Mouse (Mus musculus): ENCODE measurements around the gene Chd6. TPM values are rescaled to one million over a fixed set of nuclear protein-coding genes. Genes with fewer than 3 reads are reported as not detected.

Chd6 gene
- total and polyA plus RNA-seq, 2 experiments from 2014 or later: 29.2 to 74.0 TPM

GRCm38 (mm10) chr2:160901656-160902412 lies 207.0 kb downstream of the Chd6 start:
- no peak overlapping the region for H3K9ac ChIP-seq (replicated peaks; ENCODE audit: low read length)
- H3K4me3 ChIP-seq (ENCODE audit: low read length): no peak overlapping the region
- ATAC-seq (no peak), DNase-seq (ENCODE audit: low spot score) (no peak)
- no peaks in the 10 kb centered on the region for H3K36me3 ChIP-seq (ENCODE audit: insufficient read depth, low read length)
- no peak overlapping the region for H3K27ac ChIP-seq
- no peak overlapping the region for H3K4me2 ChIP-seq (ENCODE audit: low read depth, low read length)
- WGBS: 72% methylated on average over 7 of the region's 7 CpGs
- TF ChIP-seq CTCF (IDR thresholded peaks at IDR 0.05; ENCODE audit: low read depth): no peak
- no peaks in the 10 kb centered on the region for H3K4me1 ChIP-seq (ENCODE audit: insufficient read depth, low read length)
- H3K27me3 ChIP-seq (ENCODE audit: insufficient read depth, low read length): no peaks in the 10 kb centered on the region
- no peaks in the 10 kb centered on the region for H3K9me3 ChIP-seq (ENCODE audit: low read length)

Other genes starting within 250 kb of the Chd6 start
- gene Zhx3, start 236.1 kb downstream of the Chd6 start, total RNA-seq (2014; rRNA removed): 42.5 and 53.0 TPM in 2 replicates
- 17.2 and 18.9 TPM in 2 replicates for gene Zhx3, start 236.1 kb downstream of the Chd6 start, polyA plus RNA-seq (2015; fragmentation: Nextera tagmentation; extraction: Ambion mirVana)
- 1.4 and 1.9 TPM in 2 replicates for gene Lpin3, start 228.4 kb downstream of the Chd6 start, total RNA-seq (2014; rRNA removed)
- gene Lpin3, start 228.4 kb downstream of the Chd6 start, polyA plus RNA-seq (2015; fragmentation: Nextera tagmentation; extraction: Ambion mirVana): 0.60 and 0.79 TPM in 2 replicates
- gene Emilin3, start 196.7 kb downstream of the Chd6 start, total RNA-seq (2014; rRNA removed): 2.0 and 3.1 TPM in 2 replicates
- 0.39 and 0.54 TPM in 2 replicates for gene Emilin3, start 196.7 kb downstream of the Chd6 start, polyA plus RNA-seq (2015; fragmentation: Nextera tagmentation; extraction: Ambion mirVana)